Mouse (Mus musculus) gastrocnemius, adult 2 months (tissue): Measurements from ENCODE around the gene Ube2h. TPM values are rescaled to one million over a fixed set of nuclear protein-coding genes. Genes with fewer than 3 reads are reported as not detected.

Experiments used
- DNase-seq: peaks from one replicate; pipeline ENCODE4 v3.0.0; 2022
- H3K27ac ChIP-seq: fragments of 200-600 bp; 2 replicates; pipeline ENCODE4 v1.8.1; 2022; ENCODE audit warnings: mild to moderate bottlenecking
- H3K4me3 ChIP-seq: fragments of 200-600 bp; 2 replicates; pipeline ENCODE4 v1.8.1; 2022; ENCODE audit warnings: mild to moderate bottlenecking, moderate library complexity
- CTCF ChIP-seq: fragments of 200-600 bp; IDR thresholded peaks from 2 replicates; pipeline ENCODE4 v1.8.1; 2022; ENCODE audit warnings: antibody characterized with exemption, mild to moderate bottlenecking, moderate library complexity
- intact Hi-C: fragments of 180-260 bp; cut with DNase I; formaldehyde crosslinking; loops from one replicate; pipeline ENCODE4 v1.15.1; 2025
- total RNA-seq, 2 experiments: library from RNA; stranded (reverse); gene quantifications; 2 replicates each; pipeline ENCODE4 v1.2.3; 2021

Gene Ube2h
- total RNA-seq, 2 experiments from 2014 or later, result 39.6 to 81.2 TPM

DNA sequence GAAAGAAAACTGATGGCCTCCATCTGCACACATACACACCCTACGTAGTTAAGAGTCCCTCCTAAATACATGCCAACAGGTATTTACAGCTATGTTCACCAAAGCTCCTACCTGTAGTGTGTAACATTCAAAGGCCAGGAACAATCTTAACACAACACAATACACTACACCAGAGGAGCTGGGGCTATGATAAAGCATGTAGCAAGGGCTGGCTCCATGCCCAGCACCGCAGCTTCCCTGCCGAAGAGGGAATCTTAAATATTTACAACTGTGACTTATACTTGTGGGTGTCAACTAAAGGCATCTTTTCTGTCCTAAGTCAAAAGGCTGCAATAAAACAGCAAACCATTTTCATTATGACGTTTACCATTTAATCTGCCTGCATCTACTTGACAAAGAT, 41.3 kb downstream of the Ube2h start:
- no peak overlapping the region for H3K4me3 ChIP-seq
- intact Hi-C loops, result no loop called here
- no peak for TF ChIP-seq CTCF
- no peak for DNase-seq
- 0 out of 2 replicates have a peak overlapping the region, but pooled peaks have one; percentile 12 for H3K27ac ChIP-seq

DNA sequence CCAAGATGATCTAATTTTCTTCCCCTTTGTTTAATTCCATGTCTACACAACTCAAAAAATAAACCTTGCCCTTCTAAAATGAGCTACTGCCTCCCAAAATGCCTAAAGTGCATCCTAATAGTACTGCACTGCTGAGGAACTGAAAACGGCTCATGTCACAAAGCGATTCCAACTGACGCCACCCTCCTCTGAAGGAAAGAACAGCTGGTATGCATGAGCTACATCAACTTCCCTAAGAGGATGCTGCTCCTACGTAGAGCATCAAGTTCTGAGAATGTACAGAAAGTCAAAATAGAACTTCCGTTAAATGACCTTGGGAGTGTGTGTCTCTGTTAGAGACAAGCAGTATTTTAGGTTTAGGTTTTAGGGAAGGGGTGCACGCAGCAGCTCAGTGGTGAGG, 45.1 kb downstream of the Ube2h start:
- H3K27ac ChIP-seq, result peak overlapping the region; percentile 56
- DNase-seq, result no peak
- intact Hi-C loops, result no loop called here
- no peak overlapping the region for H3K4me3 ChIP-seq
- no peak for TF ChIP-seq CTCF

GRCm38 (mm10) chr6:30257962-30258361, 46.4 kb downstream of the Ube2h start:
- Histone ChIP-seq H3K4me3 (no peak overlapping the region), H3K27ac (no peak overlapping the region)
- no peak for TF ChIP-seq CTCF
- intact Hi-C loops, result no loop called here
- no peak for DNase-seq

GRCm38 (mm10) chr6:30255846-30256245, 48.5 kb downstream of the Ube2h start:
- no peak for DNase-seq
- intact Hi-C loops, result no loop called here
- TF ChIP-seq CTCF, result no peak
- Histone ChIP-seq H3K4me3 (no peak overlapping the region), H3K27ac (no peak overlapping the region)

- Histone ChIP-seq H3K27ac (peak overlapping the region; percentile 71), H3K4me3 (no peak overlapping the region)
- TF ChIP-seq CTCF, result no peak
- intact Hi-C loops, result no loop called here
- DNase-seq, result no peak
Measured at GRCm38 (mm10) chr6:30252271-30253010, 51.9 kb downstream of the Ube2h start.

GRCm38 (mm10) chr6:30248708-30249107, 55.6 kb downstream of the Ube2h start:
- DNase-seq, result no peak
- intact Hi-C loops, result no loop called here
- no peak for TF ChIP-seq CTCF
- H3K27ac ChIP-seq, result peak overlapping the region; percentile 32
- H3K4me3 ChIP-seq, result no peak overlapping the region

GRCm38 (mm10) chr6:30245940-30246339, 58.4 kb downstream of the Ube2h start:
- Histone ChIP-seq H3K4me3 (no peak overlapping the region), H3K27ac (no peak overlapping the region)
- intact Hi-C loops, result no loop called here
- DNase-seq, result no peak
- TF ChIP-seq CTCF, result no peak

GRCm38 (mm10) chr6:30245397-30245796, 58.9 kb downstream of the Ube2h start:
- Histone ChIP-seq H3K27ac (no peak overlapping the region), H3K4me3 (no peak overlapping the region)
- no peak for TF ChIP-seq CTCF
- no peak for DNase-seq
- intact Hi-C loops, result no loop called here

- Histone ChIP-seq H3K4me3 (no peak overlapping the region), H3K27ac (peak overlapping the region; percentile 74)
- intact Hi-C loops, result loop anchor here (5.0 kb wide), 1 partner anchor 59 kb away; the partner anchor contains the start of gene Ube2h
- peak; percentile 56 for DNase-seq
- no peak for TF ChIP-seq CTCF
Measured at GRCm38 (mm10) chr6:30243347-30244007, 60.9 kb downstream of the Ube2h start.

DNA sequence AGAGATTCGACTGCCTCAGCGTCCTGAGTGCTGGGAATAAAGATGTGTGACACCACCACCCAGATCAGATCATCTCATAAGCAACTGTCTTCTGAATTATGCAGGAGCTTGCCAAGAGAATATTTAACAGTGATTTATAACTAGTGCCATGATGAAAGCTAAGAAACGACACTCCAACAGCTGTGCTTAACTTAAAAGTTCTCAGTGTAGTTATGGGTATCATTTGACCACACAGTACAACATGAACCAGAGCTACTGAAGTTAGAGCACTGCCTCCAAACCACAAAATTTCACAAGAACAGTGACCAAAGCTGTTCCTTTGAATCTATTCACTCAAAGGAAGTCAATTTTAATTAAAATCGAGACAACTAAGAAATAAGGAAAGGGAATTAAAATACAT, 61.4 kb downstream of the Ube2h start:
- intact Hi-C loops, result loop anchor here (5.0 kb wide), 1 partner anchor 59 kb away; the partner anchor contains the start of gene Ube2h
- Histone ChIP-seq H3K4me3 (no peak overlapping the region), H3K27ac (peak overlapping the region; percentile 74)
- DNase-seq, result no peak
- no peak for TF ChIP-seq CTCF

GRCm38 (mm10) chr6:30240105-30240504, 64.2 kb downstream of the Ube2h start:
- H3K4me3 ChIP-seq, result no peak overlapping the region
- no peak for TF ChIP-seq CTCF
- no peak for DNase-seq
- H3K27ac ChIP-seq, result no peak overlapping the region
- intact Hi-C loops, result loop anchor here (5.0 kb wide), 1 partner anchor 62 kb away; the partner anchor contains the start of gene Ube2h

DNA sequence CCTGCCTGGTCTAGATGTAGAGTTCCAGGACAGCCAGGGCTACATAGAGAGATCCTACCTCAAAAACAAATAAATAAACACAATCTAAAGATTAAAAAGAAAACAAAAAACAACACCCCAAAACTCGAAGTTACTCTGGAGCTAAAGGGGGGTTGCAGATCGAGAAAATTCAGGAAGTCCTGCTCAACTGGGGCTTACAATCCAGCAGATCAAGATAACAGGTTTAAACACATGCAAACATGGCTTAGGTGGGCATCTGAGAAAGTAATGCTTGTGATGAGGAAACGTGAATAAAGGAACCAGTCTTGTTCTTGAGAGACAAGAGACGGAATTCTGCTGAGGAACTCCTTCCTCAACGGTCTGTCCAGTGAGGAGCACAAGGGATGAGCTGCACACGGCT, 65.1 kb downstream of the Ube2h start:
- intact Hi-C loops, result loop anchor here (10.0 kb wide), 1 partner anchor 46 kb away; no protein-coding TSS in a partner anchor
- no peak for TF ChIP-seq CTCF
- no peak for DNase-seq
- H3K27ac ChIP-seq, result no peak overlapping the region
- no peak overlapping the region for H3K4me3 ChIP-seq

DNA sequence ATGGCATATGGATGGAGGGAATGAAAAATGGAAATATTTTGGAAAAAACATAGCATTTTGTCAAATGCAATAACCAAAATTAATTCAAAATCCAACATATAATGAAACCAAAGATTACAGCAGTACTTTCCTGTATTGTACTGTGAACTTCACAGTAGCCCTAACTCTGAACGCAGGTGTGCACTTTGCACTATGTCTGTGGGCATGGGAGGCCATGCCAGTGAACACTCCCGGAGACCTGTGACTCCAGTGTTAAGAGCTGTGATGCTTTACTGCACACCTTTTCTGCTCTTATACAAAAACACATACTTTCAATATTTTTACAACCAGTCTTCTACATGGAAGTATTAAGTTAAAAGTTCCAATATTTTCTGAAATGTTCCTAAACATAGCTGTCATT, 66.3 kb downstream of the Ube2h start:
- TF ChIP-seq CTCF, result no peak
- intact Hi-C loops, result loop anchor here (10.0 kb wide), 1 partner anchor 47 kb away; no protein-coding TSS in a partner anchor
- DNase-seq, result no peak
- H3K4me3 ChIP-seq, result no peak overlapping the region
- no peak overlapping the region for H3K27ac ChIP-seq

GRCm38 (mm10) chr6:30236564-30236963, 67.8 kb downstream of the Ube2h start:
- H3K27ac ChIP-seq, result no peak overlapping the region
- intact Hi-C loops, result loop anchor here (10.0 kb wide), 1 partner anchor 48 kb away; no protein-coding TSS in a partner anchor
- no peak overlapping the region for H3K4me3 ChIP-seq
- DNase-seq, result no peak
- TF ChIP-seq CTCF, result no peak
